Mouse (Mus musculus): ENCODE data around the gene Pik3r5.

GRCm38 (mm10) chr11:68520439-68520838, 88.5 kb downstream of the Pik3r5 start:
- TF ChIP-seq CTCF (IDR thresholded peaks at IDR 0.05; ENCODE audit: low read depth, low read length) (no peak), POLR2A (IDR thresholded peaks at IDR 0.05; ENCODE audit: extremely low read depth, insufficient read depth, low read length) (no peak)
